In the genomic region with DNA sequence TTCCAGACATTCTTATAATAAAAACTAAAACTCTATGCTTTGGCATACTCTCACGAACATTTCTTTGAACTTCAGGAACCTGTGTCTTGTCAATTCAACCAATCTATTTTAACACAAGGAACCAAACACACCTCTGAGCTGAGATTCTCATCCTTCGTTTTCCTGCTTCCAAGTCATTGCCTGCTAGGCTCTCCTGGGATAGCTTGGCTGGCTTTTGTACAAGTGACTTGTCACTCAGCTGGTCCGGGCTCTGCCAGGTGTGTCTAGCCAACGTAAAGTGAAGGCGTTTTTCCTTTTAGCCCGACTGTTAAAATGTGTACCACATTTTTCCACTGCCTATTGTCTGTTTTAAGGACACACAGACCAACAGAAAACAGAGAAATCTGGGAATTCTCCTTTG, we compare ENCODE assay signal across 29 mouse cellular contexts.
DNase-seq lines count a peak whose midpoint lies in the region; ATAC-seq lines count a peak whose summit lies in the region.
"Had no signal": no experiment of that assay in that cellular context is flagged by ENCODE, and none has a peak within 500 bp of the region (broad histone marks: within the 10 kb centered on the region; RNA-seq: fewer than 3 reads in every experiment).

No protein-coding gene starts in this region.

- H3K27ac ChIP-seq in hindbrain, embryonic 13.5 days, result 0 out of 2 replicates have a peak overlapping the region, but pooled peaks have one; percentile 15
- no peak overlapping the region for H3K27ac ChIP-seq in hindbrain, embryonic 12.5 days
- H3K27ac ChIP-seq in embryonic facial prominence, embryonic 13.5 days, result peak overlapping the region; percentile 64
- H3K27ac ChIP-seq in limb, embryonic 12.5 days, result peak overlapping the region; percentile 90
- H3K27ac ChIP-seq: forebrain, embryonic 13.5 days; kidney, embryonic 15.5 days; liver, embryonic 15.5 days; lung, embryonic 15.5 days; neural tube, embryonic 13.5 days had no signal

- no peaks in the 10 kb centered on the region for H3K36me3 ChIP-seq in hindbrain, embryonic 13.5 days
- no peaks in the 10 kb centered on the region for H3K36me3 ChIP-seq in hindbrain, embryonic 12.5 days
- no peaks in the 10 kb centered on the region for H3K36me3 ChIP-seq in embryonic facial prominence, embryonic 13.5 days
- no peaks in the 10 kb centered on the region for H3K36me3 ChIP-seq in limb, embryonic 12.5 days
- H3K36me3 ChIP-seq: kidney, embryonic 15.5 days; liver, embryonic 15.5 days; lung, embryonic 15.5 days; neural tube, embryonic 13.5 days had no signal

- ATAC-seq in hindbrain, embryonic 13.5 days (ENCODE audit: low FRiP score), result no peak
- no peak for ATAC-seq in hindbrain, embryonic 12.5 days (ENCODE audit: low FRiP score)
- no peak for ATAC-seq in embryonic facial prominence, embryonic 13.5 days (ENCODE audit: insufficient number of reproducible peaks, insufficient read depth, low FRiP score, low TSS enrichment, low read depth)
- no peak for ATAC-seq in limb, embryonic 12.5 days (ENCODE audit: insufficient number of reproducible peaks, insufficient read depth, low FRiP score, low TSS enrichment, low read depth)
- ATAC-seq: CD4-positive, CD25-positive, alpha-beta regulatory T cell, adult 4 months; forebrain, embryonic 13.5 days; hindbrain, embryonic 16.5 days; intestine, embryonic 16.5 days; midbrain, embryonic 16.5 days had no signal

- H3K4me1 ChIP-seq in hindbrain, embryonic 13.5 days (replicated peaks), result peaks cover 14% of the 10 kb centered on the region
- H3K4me1 ChIP-seq in hindbrain, embryonic 12.5 days, result 0 out of 2 replicates have a peak, but pooled peaks cover 9% of the 10 kb centered on the region
- peaks cover 26% of the 10 kb centered on the region for H3K4me1 ChIP-seq in embryonic facial prominence, embryonic 13.5 days
- H3K4me1 ChIP-seq in limb, embryonic 12.5 days (replicated peaks), result peaks cover 48% of the 10 kb centered on the region

- no peaks in the 10 kb centered on the region for H3K9me3 ChIP-seq in hindbrain, embryonic 13.5 days
- H3K9me3 ChIP-seq in hindbrain, embryonic 12.5 days (replicated peaks), result no peaks in the 10 kb centered on the region
- H3K9me3 ChIP-seq in embryonic facial prominence, embryonic 13.5 days, result no peaks in the 10 kb centered on the region
- no peaks in the 10 kb centered on the region for H3K9me3 ChIP-seq in limb, embryonic 12.5 days
- H3K9me3 ChIP-seq: forebrain, embryonic 13.5 days; kidney, embryonic 15.5 days; liver, embryonic 15.5 days; lung, embryonic 15.5 days; megakaryocyte, embryonic 14.5 days; neural tube, embryonic 13.5 days had no signal

- H3K4me3 ChIP-seq in hindbrain, embryonic 13.5 days, result no peak overlapping the region
- no peak overlapping the region for H3K4me3 ChIP-seq in hindbrain, embryonic 12.5 days
- H3K4me3 ChIP-seq in embryonic facial prominence, embryonic 13.5 days, result no peak overlapping the region
- H3K4me3 ChIP-seq in limb, embryonic 12.5 days (replicated peaks), result no peak overlapping the region
- H3K4me3 ChIP-seq: erythroblast, embryonic 14.5 days; forebrain, embryonic 13.5 days; kidney, embryonic 15.5 days; liver, embryonic 15.5 days; lung, embryonic 15.5 days; megakaryocyte, embryonic 14.5 days; myocyte; neural tube, embryonic 13.5 days had no signal

- H3K4me2 ChIP-seq in hindbrain, embryonic 13.5 days, result no peak overlapping the region
- no peak overlapping the region for H3K4me2 ChIP-seq in hindbrain, embryonic 12.5 days (replicated peaks)
- H3K4me2 ChIP-seq in embryonic facial prominence, embryonic 13.5 days, result no peak overlapping the region
- no peak overlapping the region for H3K4me2 ChIP-seq in limb, embryonic 12.5 days
- H3K4me2 ChIP-seq: forebrain, embryonic 13.5 days; kidney, embryonic 15.5 days; liver, embryonic 15.5 days; lung, embryonic 15.5 days; neural tube, embryonic 13.5 days had no signal

- H3K9ac ChIP-seq in hindbrain, embryonic 13.5 days, result no peak overlapping the region
- no peak overlapping the region for H3K9ac ChIP-seq in hindbrain, embryonic 12.5 days
- no peak overlapping the region for H3K9ac ChIP-seq in embryonic facial prominence, embryonic 13.5 days
- H3K9ac ChIP-seq in limb, embryonic 12.5 days (replicated peaks), result no peak overlapping the region
- H3K9ac ChIP-seq: forebrain, embryonic 13.5 days; kidney, embryonic 15.5 days; liver, embryonic 15.5 days; lung, embryonic 15.5 days; neural tube, embryonic 13.5 days had no signal

- DNase-seq in cerebellum, postnatal 10 days, result peak; percentile 36 to 52
- no peak for DNase-seq in cerebellum, adult 9-10 months
- no peak for DNase-seq in cerebellum, postnatal 36 days
- DNase-seq in urinary bladder, postnatal 14 days (ENCODE audit: low spot score), result no peak
- DNase-seq: cerebellum, adult 11-12 months; gastrocnemius, postnatal 14 days; heart, postnatal 4 days; left cerebral cortex, postnatal 4 days; lung, postnatal 36 days; retina, postnatal 1 day; right cerebral cortex, postnatal 25 days; spleen, adult 18-20 months; thymus, postnatal 25 days had no signal

- H3K27me3 ChIP-seq in hindbrain, embryonic 13.5 days, result 0 out of 2 replicates have a peak, but pooled peaks cover 4% of the 10 kb centered on the region
- H3K27me3 ChIP-seq in hindbrain, embryonic 12.5 days, result no peaks in the 10 kb centered on the region
- no peaks in the 10 kb centered on the region for H3K27me3 ChIP-seq in embryonic facial prominence, embryonic 13.5 days
- no peaks in the 10 kb centered on the region for H3K27me3 ChIP-seq in limb, embryonic 12.5 days
- H3K27me3 ChIP-seq: forebrain, embryonic 13.5 days; kidney, embryonic 15.5 days; liver, embryonic 15.5 days; lung, embryonic 15.5 days; neural tube, embryonic 13.5 days had no signal

- 76% methylated on average over 6 of the region's 6 CpGs for WGBS in hindbrain, embryonic 13.5 days
- 72% methylated on average over 6 of the region's 6 CpGs for WGBS in hindbrain, embryonic 12.5 days
- 50% methylated on average over 6 of the region's 6 CpGs for WGBS in embryonic facial prominence, embryonic 13.5 days
- WGBS in limb, embryonic 12.5 days, result 44% methylated on average over 6 of the region's 6 CpGs

Comparison
In these comparisons a context has a peak if more than half of its experiments do, and no peak if none do; other contexts are left out.
1. DNase-seq: peak in cerebellum, postnatal 10 days (2 of 2); none in cerebellum, adult 9-10 months (single experiment), cerebellum, postnatal 36 days (0 of 2) and urinary bladder, postnatal 14 days (single experiment).